Mouse (Mus musculus): ENCODE measurements around the gene Sgip1.

DNA sequence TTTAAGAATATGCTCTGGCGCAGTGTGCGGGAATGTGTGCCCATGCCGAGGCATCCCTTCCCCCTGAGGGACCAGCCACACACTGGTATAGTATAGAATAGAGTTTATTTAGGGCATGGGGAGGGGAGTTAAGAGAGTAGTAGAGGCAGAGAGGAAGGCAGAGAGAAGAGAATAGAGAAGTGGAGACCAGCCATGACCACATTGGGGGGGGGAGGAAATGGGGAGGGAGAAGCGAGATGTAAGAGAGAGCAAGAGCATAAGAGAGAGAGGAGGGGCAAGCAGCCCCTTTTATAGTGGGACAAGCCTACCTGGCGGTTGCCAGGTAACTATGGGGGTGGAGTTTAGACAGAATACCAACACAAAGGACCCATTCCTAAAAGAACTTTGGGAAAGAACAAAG is 218.3 kb downstream of the Sgip1 start:
- TF ChIP-seq POLR2A (IDR thresholded peaks at IDR 0.05; ENCODE audit: borderline replicate concordance, insufficient read depth, low read length) (no peak), CTCF (IDR thresholded peaks at IDR 0.05; ENCODE audit: borderline replicate concordance, insufficient read depth, low read depth, low read length) (no peak)
